Mouse (Mus musculus): ENCODE results near the gene Dnmbp. TPM values are rescaled to one million over a fixed set of nuclear protein-coding genes. Genes with fewer than 3 reads are reported as not detected.

Dnmbp gene
- total RNA-seq, 2 experiments from 2014 or later, result 8.2 to 9.8 TPM

- intact Hi-C loops (cut with DNase I), result no loop called here
- no peak for DNase-seq (ENCODE audit: low spot score)
Observed at GRCm38 (mm10) chr19:43916586-43917405, 23.2 kb downstream of the Dnmbp start.

GRCm38 (mm10) chr19:43915431-43915830 is 24.6 kb downstream of the Dnmbp start:
- DNase-seq (ENCODE audit: low spot score), result no peak
- intact Hi-C loops (cut with DNase I), result no loop called here

- intact Hi-C loops (cut with DNase I), result no loop called here
- no peak for DNase-seq (ENCODE audit: low spot score)
Observed at GRCm38 (mm10) chr19:43914986-43915385, 25.0 kb downstream of the Dnmbp start.

GRCm38 (mm10) chr19:43912775-43913486 is 27.1 kb downstream of the Dnmbp start:
- intact Hi-C loops (cut with DNase I), result no loop called here
- DNase-seq (ENCODE audit: low spot score), result no peak

- no peak for DNase-seq (ENCODE audit: low spot score)
- intact Hi-C loops (cut with DNase I), result loop anchor here (1.0 to 5.0 kb wide), 3 partner anchors 36 to 74 kb away; partner anchors contain the start of gene Dnmbp
Observed at GRCm38 (mm10) chr19:43906492-43906891, 33.5 kb downstream of the Dnmbp start.

- intact Hi-C loops (cut with DNase I), result loop anchor here (1.0 to 5.0 kb wide), 3 partner anchors 36 to 74 kb away; partner anchors contain the start of gene Dnmbp
- DNase-seq (ENCODE audit: low spot score), result no peak
Observed at GRCm38 (mm10) chr19:43905985-43906384, 34.0 kb downstream of the Dnmbp start.

GRCm38 (mm10) chr19:43905136-43905535 is 34.9 kb downstream of the Dnmbp start:
- no peak for DNase-seq (ENCODE audit: low spot score)
- intact Hi-C loops (cut with DNase I), result loop anchor here (5.0 kb wide), 2 partner anchors 37 to 53 kb away; partner anchors contain the start of gene Dnmbp

GRCm38 (mm10) chr19:43904327-43904726 is 35.7 kb downstream of the Dnmbp start:
- DNase-seq (ENCODE audit: low spot score), result no peak
- intact Hi-C loops (cut with DNase I), result loop anchor here (5.0 kb wide), 1 partner anchor 37 kb away; no protein-coding TSS in a partner anchor

- intact Hi-C loops (cut with DNase I), result loop anchor here (5.0 kb wide), 1 partner anchor 36 kb away; no protein-coding TSS in a partner anchor
- no peak for DNase-seq (ENCODE audit: low spot score)
Observed at GRCm38 (mm10) chr19:43902887-43903286, 37.1 kb downstream of the Dnmbp start.

- DNase-seq (ENCODE audit: low spot score), result no peak
- intact Hi-C loops (cut with DNase I), result loop anchor here (5.0 kb wide), 1 partner anchor 33 kb away; no protein-coding TSS in a partner anchor
Observed at GRCm38 (mm10) chr19:43900690-43901089, 39.3 kb downstream of the Dnmbp start.

GRCm38 (mm10) chr19:43898547-43898946 is 41.4 kb downstream of the Dnmbp start:
- no peak for DNase-seq (ENCODE audit: low spot score)
- intact Hi-C loops (cut with DNase I), result no loop called here

- intact Hi-C loops (cut with DNase I), result no loop called here
Observed at GRCm38 (mm10) chr19:43896441-43896840, 43.5 kb downstream of the Dnmbp start.

GRCm38 (mm10) chr19:43895951-43896350 is 44.0 kb downstream of the Dnmbp start:
- DNase-seq (ENCODE audit: low spot score), result no peak
- intact Hi-C loops (cut with DNase I), result no loop called here

More at GRCm38 (mm10) chr19:43896441-43896840, 43.5 kb downstream of the Dnmbp start:
- DNase-seq (ENCODE audit: low spot score), result no peak

- intact Hi-C loops (cut with DNase I), result no loop called here
- DNase-seq (ENCODE audit: low spot score), result no peak
Observed at GRCm38 (mm10) chr19:43894821-43895220, 45.2 kb downstream of the Dnmbp start.

GRCm38 (mm10) chr19:43894070-43894469 is 45.9 kb downstream of the Dnmbp start:
- intact Hi-C loops (cut with DNase I), result no loop called here
- DNase-seq (ENCODE audit: low spot score), result no peak

- DNase-seq (ENCODE audit: low spot score), result no peak
- intact Hi-C loops (cut with DNase I), result no loop called here
Observed at GRCm38 (mm10) chr19:43890487-43890886, 49.5 kb downstream of the Dnmbp start.

- DNase-seq (ENCODE audit: low spot score), result no peak
- intact Hi-C loops (cut with DNase I), result no loop called here
Observed at GRCm38 (mm10) chr19:43887725-43888124, 52.3 kb downstream of the Dnmbp start.

GRCm38 (mm10) chr19:43887242-43887641 is 52.7 kb downstream of the Dnmbp start:
- DNase-seq (ENCODE audit: low spot score), result no peak
- intact Hi-C loops (cut with DNase I), result no loop called here

GRCm38 (mm10) chr19:43886371-43887099 is 53.5 kb downstream of the Dnmbp start:
- intact Hi-C loops (cut with DNase I), result no loop called here

More at GRCm38 (mm10) chr19:43886371-43887099, 53.5 kb downstream of the Dnmbp start:
- no peak for DNase-seq (ENCODE audit: low spot score)
